Mouse (Mus musculus): ENCODE data around the gene B3gnt2.

The B3gnt2 gene

GRCm38 (mm10) chr11:22871628-22872306 is 11.0 kb upstream of the B3gnt2 start:
- no peak for DNase-seq (ENCODE audit: low spot score)

GRCm38 (mm10) chr11:22868582-22868981 is 7.8 kb upstream of the B3gnt2 start:
- DNase-seq (ENCODE audit: low spot score): no peak

- DNase-seq (ENCODE audit: low spot score): no peak
These were observed 6.9 kb upstream of the B3gnt2 start for GRCm38 (mm10) chr11:22867691-22868090.

GRCm38 (mm10) chr11:22865635-22866246 is 5.0 kb upstream of the B3gnt2 start:
- DNase-seq (ENCODE audit: low spot score): no peak

GRCm38 (mm10) chr11:22864305-22865060 is 3.7 kb upstream of the B3gnt2 start:
- no peak for DNase-seq (ENCODE audit: low spot score)

- no peak for DNase-seq (ENCODE audit: low spot score)
These were observed 2.8 kb upstream of the B3gnt2 start for GRCm38 (mm10) chr11:22863581-22863980.

GRCm38 (mm10) chr11:22861315-22861714 is 554 bp upstream of the B3gnt2 start:
- DNase-seq (ENCODE audit: low spot score): no peak

GRCm38 (mm10) chr11:22859633-22860334 is 977 bp downstream of the B3gnt2 start:
- DNase-seq (ENCODE audit: low spot score): peak; percentile 91

- no peak for DNase-seq (ENCODE audit: low spot score)
These were observed 1.5 kb downstream of the B3gnt2 start for GRCm38 (mm10) chr11:22859301-22859632.

- DNase-seq (ENCODE audit: low spot score): peak; percentile 35
These were observed 2.1 kb downstream of the B3gnt2 start for GRCm38 (mm10) chr11:22858441-22859300.

GRCm38 (mm10) chr11:22857705-22858440 is 2.9 kb downstream of the B3gnt2 start:
- DNase-seq (ENCODE audit: low spot score): no peak

GRCm38 (mm10) chr11:22857106-22857704 is 3.6 kb downstream of the B3gnt2 start:
- DNase-seq (ENCODE audit: low spot score): no peak

- DNase-seq (ENCODE audit: low spot score): no peak
These were observed 4.3 kb downstream of the B3gnt2 start for GRCm38 (mm10) chr11:22856371-22856965.

- DNase-seq (ENCODE audit: low spot score): no peak
These were observed 6.2 kb downstream of the B3gnt2 start for GRCm38 (mm10) chr11:22854571-22854970.

- DNase-seq (ENCODE audit: low spot score): no peak
These were observed 7.1 kb downstream of the B3gnt2 start for GRCm38 (mm10) chr11:22853477-22854157.

GRCm38 (mm10) chr11:22852510-22852909 is 8.3 kb downstream of the B3gnt2 start:
- no peak for DNase-seq (ENCODE audit: low spot score)

GRCm38 (mm10) chr11:22851416-22851815 is 9.3 kb downstream of the B3gnt2 start:
- no peak for DNase-seq (ENCODE audit: low spot score)

- DNase-seq (ENCODE audit: low spot score): no peak
These were observed 10.7 kb downstream of the B3gnt2 start for GRCm38 (mm10) chr11:22850077-22850476.

GRCm38 (mm10) chr11:22848649-22849195 is 12.0 kb downstream of the B3gnt2 start:
- no peak for DNase-seq (ENCODE audit: low spot score)
